Mouse (Mus musculus) cortical plate, adult 2 months (tissue): Measurements from ENCODE around the gene Ttll12.

ENCODE experiments used
- CTCF ChIP-seq: fragments of 200-500 bp; IDR thresholded peaks from 2 replicates; pipeline ENCODE4 v1.5.1; 2011; ENCODE audit warnings: mild to moderate bottlenecking, control low read depth, low read length; ENCODE audit not compliant: insufficient read depth; ENCODE audit errors: extremely low read depth
- POLR2A ChIP-seq: fragments of 200-500 bp; IDR thresholded peaks from 2 replicates; pipeline ENCODE4 v1.6.1; 2011; ENCODE audit warnings: mild to moderate bottlenecking, low read length, control low read depth; ENCODE audit not compliant: insufficient read depth; ENCODE audit errors: extremely low read depth

- no peak for TF ChIP-seq CTCF
- no peak for TF ChIP-seq POLR2A
Observed at GRCm38 (mm10) chr15:83570641-83571040, 24.3 kb downstream of the Ttll12 start.
